Mouse (Mus musculus): ENCODE data around the gene Wsb2. TPM values are rescaled to one million over a fixed set of nuclear protein-coding genes. Genes with fewer than 3 reads are reported as not detected.
A peak's percentile ranks its signal among the peaks of the same experiment; 100 is the strongest.

The Wsb2 gene
- polyA plus RNA-seq (2012; rRNA removed) (59.5 and 81.6 TPM in 2 replicates), polyA plus RNA-seq (2014; fragmentation: Nextera tagmentation; extraction: Ambion mirVana) (66.2 and 69.4 TPM in 2 replicates)

GRCm38 (mm10) chr5:117357129-117357477 is at the start of gene Wsb2:
Wsb2 (plus strand) TSS chr5:117357304.
- 2% methylated on average over 18 of the region's 54 CpGs for WGBS
- peak within 1 kb of the TSS; percentile 73 for H3K4me2 ChIP-seq (replicated peaks; ENCODE audit: low read depth, low read length, severe bottlenecking)
- DNase-seq (ENCODE audit: low spot score): peak; percentile 54
- H3K9me3 ChIP-seq (ENCODE audit: control insufficient read depth, low read length): no peaks in the 10 kb centered on the region
- peak; percentile 85 for ATAC-seq (ENCODE audit: low FRiP score, low read depth)
- no peaks in the 10 kb centered on the region for H3K27me3 ChIP-seq (ENCODE audit: control insufficient read depth, insufficient read depth, low read length)
- H3K4me3 ChIP-seq (replicated peaks; ENCODE audit: low read length): peak within 1 kb of the TSS; percentile 95
- H3K4me1 ChIP-seq (ENCODE audit: control insufficient read depth, insufficient read depth, low read length): peaks cover 23% of the 10 kb centered on the region
- H3K9ac ChIP-seq (ENCODE audit: low read depth, low read length, severe bottlenecking): peak within 1 kb of the TSS; percentile 89
- TF ChIP-seq POLR2A (IDR thresholded peaks at IDR 0.05; ENCODE audit: borderline replicate concordance, extremely low read depth, insufficient read depth, insufficient read length): 0 out of 2 replicates have a peak, but pooled peaks have one; percentile 15
- H3K27ac ChIP-seq (replicated peaks; ENCODE audit: low read depth, low read length): peak within 1 kb of the TSS; percentile 87
- no peaks in the 10 kb centered on the region for H3K36me3 ChIP-seq (ENCODE audit: control insufficient read depth, insufficient read depth, low read length)

GRCm38 (mm10) chr5:117307699-117308098 is 49.4 kb upstream of the Wsb2 start:
- Histone ChIP-seq H3K9me3 (ENCODE audit: control insufficient read depth, low read length) (no peaks in the 10 kb centered on the region), H3K9ac (ENCODE audit: low read depth, low read length, severe bottlenecking) (no peak overlapping the region), H3K27me3 (ENCODE audit: control insufficient read depth, insufficient read depth, low read length) (no peaks in the 10 kb centered on the region), H3K27ac (replicated peaks; ENCODE audit: low read depth, low read length) (no peak overlapping the region), H3K4me3 (replicated peaks; ENCODE audit: low read length) (no peak overlapping the region), H3K4me1 (ENCODE audit: control insufficient read depth, insufficient read depth, low read length) (no peaks in the 10 kb centered on the region), H3K4me2 (replicated peaks; ENCODE audit: low read depth, low read length, severe bottlenecking) (no peak overlapping the region), H3K36me3 (ENCODE audit: control insufficient read depth, insufficient read depth, low read length) (no peaks in the 10 kb centered on the region)
- ATAC-seq (ENCODE audit: low FRiP score, low read depth) (no peak), DNase-seq (ENCODE audit: low spot score) (peak; percentile 56)
- 31% methylated on average over 11 of the region's 11 CpGs for WGBS
- TF ChIP-seq POLR2A (IDR thresholded peaks at IDR 0.05; ENCODE audit: borderline replicate concordance, extremely low read depth, insufficient read depth, insufficient read length): no peak

- Histone ChIP-seq H3K4me3 (replicated peaks; ENCODE audit: low read length) (peak overlapping the region; percentile 22), H3K9ac (ENCODE audit: low read depth, low read length, severe bottlenecking) (no peak overlapping the region), H3K4me2 (replicated peaks; ENCODE audit: low read depth, low read length, severe bottlenecking) (peak overlapping the region; percentile 43), H3K9me3 (ENCODE audit: control insufficient read depth, low read length) (no peaks in the 10 kb centered on the region), H3K4me1 (ENCODE audit: control insufficient read depth, insufficient read depth, low read length) (peaks cover 9% of the 10 kb centered on the region), H3K27ac (replicated peaks; ENCODE audit: low read depth, low read length) (no peak overlapping the region), H3K27me3 (ENCODE audit: control insufficient read depth, insufficient read depth, low read length) (no peaks in the 10 kb centered on the region), H3K36me3 (ENCODE audit: control insufficient read depth, insufficient read depth, low read length) (no peaks in the 10 kb centered on the region)
- WGBS: 12% methylated on average over 14 of the region's 14 CpGs
- TF ChIP-seq POLR2A (IDR thresholded peaks at IDR 0.05; ENCODE audit: borderline replicate concordance, extremely low read depth, insufficient read depth, insufficient read length): no peak
- peak; percentile 58 for DNase-seq (ENCODE audit: low spot score)
- ATAC-seq (ENCODE audit: low FRiP score, low read depth): no peak
Observed at GRCm38 (mm10) chr5:117313420-117313819, 43.7 kb upstream of the Wsb2 start.

- TF ChIP-seq POLR2A (IDR thresholded peaks at IDR 0.05; ENCODE audit: borderline replicate concordance, extremely low read depth, insufficient read depth, insufficient read length): no peak
- Histone ChIP-seq H3K4me1 (ENCODE audit: control insufficient read depth, insufficient read depth, low read length) (peaks cover 9% of the 10 kb centered on the region), H3K27ac (replicated peaks; ENCODE audit: low read depth, low read length) (peak overlapping the region; percentile 41; the same call in 1 of the 2 replicates), H3K4me3 (replicated peaks; ENCODE audit: low read length) (peak overlapping the region; percentile 22), H3K4me2 (replicated peaks; ENCODE audit: low read depth, low read length, severe bottlenecking) (peak overlapping the region; percentile 43), H3K27me3 (ENCODE audit: control insufficient read depth, insufficient read depth, low read length) (no peaks in the 10 kb centered on the region), H3K36me3 (ENCODE audit: control insufficient read depth, insufficient read depth, low read length) (no peaks in the 10 kb centered on the region), H3K9ac (ENCODE audit: low read depth, low read length, severe bottlenecking) (no peak overlapping the region), H3K9me3 (ENCODE audit: control insufficient read depth, low read length) (no peaks in the 10 kb centered on the region)
- WGBS: 29% methylated on average over 10 of the region's 10 CpGs
- DNase-seq (ENCODE audit: low spot score) (no peak), ATAC-seq (ENCODE audit: low FRiP score, low read depth) (no peak)
Observed at GRCm38 (mm10) chr5:117313909-117314308, 43.2 kb upstream of the Wsb2 start.

GRCm38 (mm10) chr5:117314587-117315428 is 42.3 kb upstream of the Wsb2 start:
- ATAC-seq (ENCODE audit: low FRiP score, low read depth) (peak; percentile 24; the same call in 1 of the 2 replicates), DNase-seq (ENCODE audit: low spot score) (peak; percentile 58)
- H3K4me1 ChIP-seq (ENCODE audit: control insufficient read depth, insufficient read depth, low read length): peaks cover 9% of the 10 kb centered on the region
- peak overlapping the region; percentile 43; the same call in 1 of the 2 replicates for H3K4me2 ChIP-seq (replicated peaks; ENCODE audit: low read depth, low read length, severe bottlenecking)
- H3K36me3 ChIP-seq (ENCODE audit: control insufficient read depth, insufficient read depth, low read length): no peaks in the 10 kb centered on the region
- no peaks in the 10 kb centered on the region for H3K27me3 ChIP-seq (ENCODE audit: control insufficient read depth, insufficient read depth, low read length)
- no peak for TF ChIP-seq POLR2A (IDR thresholded peaks at IDR 0.05; ENCODE audit: borderline replicate concordance, extremely low read depth, insufficient read depth, insufficient read length)
- WGBS: 25% methylated on average over 9 of the region's 9 CpGs
- no peak overlapping the region for H3K4me3 ChIP-seq (replicated peaks; ENCODE audit: low read length)
- H3K27ac ChIP-seq (replicated peaks; ENCODE audit: low read depth, low read length): 0 out of 2 replicates have a peak overlapping the region, but pooled peaks have one; percentile 41
- H3K9ac ChIP-seq (ENCODE audit: low read depth, low read length, severe bottlenecking): no peak overlapping the region
- no peaks in the 10 kb centered on the region for H3K9me3 ChIP-seq (ENCODE audit: control insufficient read depth, low read length)
